Mouse (Mus musculus) olfactory bulb, adult 2 months (tissue): ENCODE results near the gene Scgb3a1.

ENCODE experiments used
- CTCF ChIP-seq: fragments of 200-500 bp; IDR thresholded peaks from 2 replicates; pipeline ENCODE4 v1.5.1; 2012; ENCODE audit warnings: low read depth, mild to moderate bottlenecking, low read length, moderate library complexity; ENCODE audit not compliant: insufficient read depth
- POLR2A ChIP-seq: fragments of 200-500 bp; IDR thresholded peaks from 2 replicates; pipeline ENCODE4 v1.6.1; 2012; ENCODE audit warnings: mild to moderate bottlenecking, low read depth, low read length, moderate library complexity; ENCODE audit not compliant: insufficient read depth

DNA sequence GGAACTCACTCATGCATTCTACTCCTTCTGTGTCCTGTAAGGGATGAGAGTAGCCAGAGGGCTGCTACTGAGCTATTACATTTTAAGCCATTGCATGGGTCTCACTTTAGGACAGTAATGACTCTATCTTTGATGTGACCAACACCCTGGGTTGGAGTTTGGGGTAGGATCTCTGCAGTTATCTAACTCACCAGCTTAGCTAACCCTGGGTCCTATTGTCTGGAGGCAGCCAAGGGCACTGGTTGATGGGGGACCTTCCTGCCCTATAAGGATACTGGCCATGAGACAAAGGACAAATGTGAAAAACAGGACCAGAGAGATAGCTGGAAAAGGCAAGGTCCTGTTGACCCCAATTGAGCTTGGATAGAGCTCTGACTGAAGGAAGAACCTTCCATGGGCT is 7.9 kb upstream of the Scgb3a1 start:
- no peak for TF ChIP-seq POLR2A
- TF ChIP-seq CTCF, result no peak
